Mouse (Mus musculus) intestine, embryonic 14.5 days (tissue): ENCODE measurements around the gene Sap25. TPM values are rescaled to one million over a fixed set of nuclear protein-coding genes. Genes with fewer than 3 reads are reported as not detected.

ENCODE experiments used
- ATAC-seq: fragments of 200-750 bp; cut with Nextera tagmentation; replicated peaks from 2 replicates; pipeline ENCODE4 v1.8.0; 2017; ENCODE audit warnings: low read depth, moderate number of reproducible peaks, moderate TSS enrichment, moderate library complexity; ENCODE audit not compliant: low FRiP score, low TSS enrichment
- DNase-seq: peaks from one replicate; pipeline ENCODE4 v3.0.0-alpha.2; 2018; ENCODE audit warnings: low spot score
- H3K27ac ChIP-seq: fragments of 300-500 bp; sonication (generic); 2 replicates; pipeline ENCODE4 v1.5.1; 2014; ENCODE audit warnings: low read depth, mild to moderate bottlenecking, control low read depth
- H3K27me3 ChIP-seq: fragments of 300-500 bp; sonication (generic); replicated peaks from 2 replicates; pipeline ENCODE4 v1.6.1; 2014; ENCODE audit warnings: low read length, control low read depth; ENCODE audit not compliant: control insufficient read depth, insufficient read depth
- H3K36me3 ChIP-seq: fragments of 300-500 bp; sonication (generic); 2 replicates; pipeline ENCODE4 v1.6.1; 2014; ENCODE audit warnings: low read length, control low read depth; ENCODE audit not compliant: control insufficient read depth, insufficient read depth
- H3K4me1 ChIP-seq: fragments of 300-500 bp; sonication (generic); replicated peaks from 2 replicates; pipeline ENCODE4 v1.6.1; 2014; ENCODE audit warnings: low read length, control low read depth, mixed read lengths; ENCODE audit not compliant: control insufficient read depth, insufficient read depth
- H3K4me2 ChIP-seq: fragments of 300-500 bp; sonication (generic); 2 replicates; pipeline ENCODE4 v1.6.1; 2014; ENCODE audit warnings: low read length
- H3K4me3 ChIP-seq: fragments of 300-500 bp; sonication (generic); 2 replicates; pipeline ENCODE4 v1.5.1; 2014; ENCODE audit warnings: low read depth, low read length, control low read depth, mixed read lengths
- H3K9ac ChIP-seq: fragments of 300-500 bp; sonication (generic); 2 replicates; pipeline ENCODE4 v1.6.1; 2014; ENCODE audit warnings: mild to moderate bottlenecking, low read length
- H3K9me3 ChIP-seq: fragments of 300-500 bp; sonication (generic); 2 replicates; pipeline ENCODE4 v1.6.1; 2016; ENCODE audit warnings: low read length, control low read depth; ENCODE audit not compliant: control insufficient read depth
- WGBS: fragments of 180-500 bp; shearing (Covaris S2); extraction: QIAGEN DNeasy Blood & Tissue Kit; methylation state at CpG from one replicate; pipeline ENCODE4 v1.1.7; 2014; 5-methylcytosine and 5-hydroxymethylcytosine counted together
- polyA plus RNA-seq: library from polyadenylated mRNA; unstranded; fragments of >200 nt; fragmentation: Nextera tagmentation; extraction: Ambion mirVana; gene quantifications from 2 replicates; pipeline ENCODE4 v1.2.1, GENCODE M21; 2014

Gene Sap25
- polyA plus RNA-seq, 1 experiment from 2014 or later = 6.9 TPM

GRCm38 (mm10) chr5:137677859-137678258 is 36.7 kb downstream of the Sap25 start:
- Histone ChIP-seq H3K4me3 (no peak overlapping the region), H3K9me3 (no peaks in the 10 kb centered on the region), H3K27ac (no peak overlapping the region), H3K9ac (no peak overlapping the region), H3K4me2 (no peak overlapping the region), H3K4me1 (peaks cover 5% of the 10 kb centered on the region; the same call in 1 of the 2 replicates), H3K36me3 (0 out of 2 replicates have a peak, but pooled peaks cover 6% of the 10 kb centered on the region), H3K27me3 (no peaks in the 10 kb centered on the region)
- WGBS = 91% methylated on average over 8 of the region's 8 CpGs
- no peak for DNase-seq
- no peak for ATAC-seq

DNA sequence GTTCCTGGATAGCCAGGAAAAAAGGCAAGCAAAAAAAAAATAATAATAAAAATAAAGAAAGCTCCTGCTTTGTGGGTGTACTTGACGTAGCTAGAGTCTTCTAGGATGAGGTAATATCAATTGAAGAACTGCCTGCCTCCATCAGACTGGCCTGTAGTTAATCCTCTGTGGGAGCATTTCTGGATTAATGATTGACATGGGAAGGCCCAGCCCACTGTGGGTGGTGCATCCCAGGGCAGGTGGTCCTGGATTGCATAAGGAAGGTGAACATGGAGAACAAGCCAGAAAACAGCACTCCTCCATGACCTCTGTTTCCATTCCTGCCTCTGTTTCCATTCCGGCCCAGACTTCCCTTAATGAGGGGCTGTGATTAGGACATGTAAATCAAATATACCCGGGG is 37.6 kb downstream of the Sap25 start:
- 0 out of 2 replicates have a peak, but pooled peaks cover 6% of the 10 kb centered on the region for H3K36me3 ChIP-seq
- no peak overlapping the region for H3K9ac ChIP-seq
- no peak overlapping the region for H3K4me3 ChIP-seq
- no peak overlapping the region for H3K27ac ChIP-seq
- ATAC-seq (no peak), DNase-seq (no peak)
- no peaks in the 10 kb centered on the region for H3K27me3 ChIP-seq
- no peak overlapping the region for H3K4me2 ChIP-seq
- no peaks in the 10 kb centered on the region for H3K9me3 ChIP-seq
- WGBS = 80% methylated on average over 3 of the region's 3 CpGs
- peaks cover 9% of the 10 kb centered on the region for H3K4me1 ChIP-seq

DNA sequence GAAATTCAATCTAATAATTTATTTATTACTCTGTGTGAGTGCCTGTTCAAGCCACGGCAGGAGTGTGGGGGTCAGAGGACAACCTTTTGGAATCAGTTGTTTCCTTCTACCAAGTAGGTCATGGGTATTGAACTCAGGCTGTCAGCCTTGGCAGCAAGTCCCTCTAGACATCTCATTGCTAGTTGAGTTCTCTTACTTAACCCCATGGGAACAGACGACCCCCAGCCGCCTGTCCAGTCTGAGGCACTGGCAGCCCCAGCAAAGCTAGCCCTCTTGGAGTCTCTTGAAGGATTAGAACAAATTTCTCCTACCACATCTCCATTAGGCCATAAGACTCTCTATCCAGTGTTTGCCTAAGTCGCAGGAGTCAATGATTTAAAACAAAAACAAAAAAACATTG is 38.6 kb downstream of the Sap25 start:
- Histone ChIP-seq H3K4me1 (peaks cover 9% of the 10 kb centered on the region), H3K4me2 (no peak overlapping the region), H3K27ac (no peak overlapping the region), H3K36me3 (0 out of 2 replicates have a peak, but pooled peaks cover 6% of the 10 kb centered on the region), H3K27me3 (no peaks in the 10 kb centered on the region), H3K9ac (no peak overlapping the region), H3K4me3 (no peak overlapping the region), H3K9me3 (no peaks in the 10 kb centered on the region)
- DNase-seq = no peak
- WGBS = 79% methylated on average over 4 of the region's 4 CpGs
- no peak for ATAC-seq

- no peaks in the 10 kb centered on the region for H3K27me3 ChIP-seq
- H3K27ac ChIP-seq = no peak overlapping the region
- no peak overlapping the region for H3K9ac ChIP-seq
- H3K36me3 ChIP-seq = 0 out of 2 replicates have a peak, but pooled peaks cover 6% of the 10 kb centered on the region
- ATAC-seq = no peak
- no peaks in the 10 kb centered on the region for H3K9me3 ChIP-seq
- no peak for DNase-seq
- 89% methylated on average over 6 of the region's 6 CpGs for WGBS
- peaks cover 9% of the 10 kb centered on the region for H3K4me1 ChIP-seq
- no peak overlapping the region for H3K4me3 ChIP-seq
- peak overlapping the region; percentile 85 for H3K4me2 ChIP-seq
Observed at GRCm38 (mm10) chr5:137682526-137682925, 41.4 kb downstream of the Sap25 start.

DNA sequence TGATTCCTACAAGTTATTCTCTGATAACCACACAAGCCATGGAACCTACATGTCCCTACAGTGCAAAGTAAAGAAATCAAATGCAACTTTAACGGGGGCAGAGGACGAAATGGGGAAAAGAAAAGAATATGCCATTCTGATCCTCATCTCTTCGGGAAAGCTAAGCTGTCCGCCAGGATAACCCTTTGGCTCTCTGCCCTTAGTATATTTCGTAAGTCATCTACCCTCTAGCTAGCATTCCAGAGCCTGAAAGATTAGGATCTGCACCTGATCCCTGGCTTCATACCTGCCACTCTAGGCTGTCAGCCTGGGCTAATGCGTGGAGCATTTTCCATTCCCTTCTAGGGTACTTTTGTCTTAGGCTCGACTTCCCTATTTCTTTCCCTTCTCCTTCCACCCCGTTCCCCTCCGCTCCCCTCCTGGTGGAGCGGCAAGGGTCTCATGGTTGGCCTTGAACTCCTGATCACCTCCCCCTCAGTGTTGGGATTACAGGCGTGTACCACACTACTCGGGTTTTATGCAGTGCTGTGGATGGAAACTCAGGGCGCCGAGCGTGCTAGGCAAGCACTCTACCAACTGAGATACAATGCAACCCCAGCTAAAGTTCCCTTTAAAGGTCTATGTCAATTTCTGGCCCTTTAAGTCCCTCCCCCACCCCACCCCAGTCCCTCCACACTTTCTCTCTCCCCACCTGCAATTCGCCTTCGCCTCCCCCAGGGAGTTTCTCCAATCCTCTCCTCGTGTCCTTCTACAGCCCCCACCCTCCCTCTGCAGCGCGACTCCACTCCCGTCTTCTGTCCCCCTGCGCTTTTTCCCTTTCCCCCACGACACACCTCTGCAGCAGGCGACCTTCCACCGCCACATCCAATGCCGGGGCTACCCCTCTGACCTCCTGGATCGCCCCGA is 42.5 kb downstream of the Sap25 start:
- Histone ChIP-seq H3K9ac (peak overlapping the region; percentile 56), H3K36me3 (0 out of 2 replicates have a peak, but pooled peaks cover 6% of the 10 kb centered on the region), H3K4me2 (peak overlapping the region; percentile 85), H3K4me1 (peaks cover 9% of the 10 kb centered on the region), H3K9me3 (no peaks in the 10 kb centered on the region), H3K4me3 (peak overlapping the region; percentile 63), H3K27ac (peak overlapping the region; percentile 54; the same call in 1 of the 2 replicates), H3K27me3 (no peaks in the 10 kb centered on the region)
- ATAC-seq = no peak; the same call in none of the 2 replicates
- 10% methylated on average over 28 of the region's 28 CpGs for WGBS
- DNase-seq = peak; percentile 58

DNA sequence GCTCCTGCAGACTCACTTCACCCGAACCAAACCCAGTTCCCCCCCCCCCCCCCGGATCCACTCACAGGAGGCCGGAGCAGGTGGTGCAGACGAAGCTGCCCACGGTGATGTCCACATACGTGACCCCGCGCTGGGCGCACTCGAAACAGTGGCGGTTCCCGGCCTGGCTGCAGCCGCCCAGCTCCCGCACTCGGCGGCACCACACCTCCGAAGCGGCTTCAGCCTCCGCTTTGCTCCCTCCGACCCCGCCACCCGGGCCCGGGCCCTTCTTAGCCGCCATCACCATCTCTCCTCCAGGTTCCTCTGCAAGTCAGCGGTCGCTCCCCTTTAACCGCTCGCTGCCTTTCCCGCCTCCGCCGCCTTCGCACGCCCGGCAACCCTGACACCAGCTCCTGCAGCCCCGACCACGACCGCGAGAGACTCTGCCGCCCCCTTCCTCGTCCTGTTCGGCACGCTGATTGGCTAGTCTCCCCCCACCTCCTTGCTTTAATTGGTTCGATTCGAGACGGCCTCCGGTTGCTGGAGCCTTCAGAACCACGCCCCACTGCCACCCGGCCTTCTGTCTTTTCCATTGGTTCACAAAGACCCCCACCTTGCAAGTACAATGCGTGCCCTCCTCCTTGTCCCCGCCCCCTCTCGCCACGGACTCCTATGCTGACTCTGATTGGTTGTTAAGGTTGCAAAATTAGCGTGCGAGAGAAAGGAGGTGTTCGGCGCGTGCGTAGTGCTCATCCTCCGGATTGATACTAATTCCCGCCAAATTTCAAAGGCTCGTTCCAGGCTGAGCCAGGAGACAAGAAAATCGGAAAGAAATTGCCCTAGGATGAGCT is 43.4 kb downstream of the Sap25 start, which contains the start of gene Agfg2:
Gene Agfg2, minus strand, starts transcription at position 433 of the 830 bp plus-strand sequence.
- Histone ChIP-seq H3K9ac (peak within 1 kb of the TSS; percentile 56), H3K4me2 (peak within 1 kb of the TSS; percentile 85), H3K27ac (peak within 1 kb of the TSS; percentile 54; the same call in 1 of the 2 replicates), H3K4me1 (peaks cover 9% of the 10 kb centered on the region), H3K27me3 (no peaks in the 10 kb centered on the region), H3K9me3 (no peaks in the 10 kb centered on the region), H3K36me3 (0 out of 2 replicates have a peak, but pooled peaks cover 6% of the 10 kb centered on the region), H3K4me3 (peak within 1 kb of the TSS; percentile 63)
- peak; percentile 98 for ATAC-seq
- under 1% methylated on average over 62 of the region's 62 CpGs for WGBS
- peak; percentile 94 for DNase-seq

- DNase-seq (no peak), ATAC-seq (no peak)
- Histone ChIP-seq H3K4me1 (peaks cover 9% of the 10 kb centered on the region), H3K9ac (no peak overlapping the region), H3K4me2 (no peak overlapping the region), H3K36me3 (0 out of 2 replicates have a peak, but pooled peaks cover 3% of the 10 kb centered on the region), H3K27ac (no peak overlapping the region), H3K27me3 (no peaks in the 10 kb centered on the region), H3K9me3 (no peaks in the 10 kb centered on the region), H3K4me3 (no peak overlapping the region)
- WGBS = 95% methylated on average over 3 of the region's 3 CpGs
Observed at GRCm38 (mm10) chr5:137685653-137686052, 44.5 kb downstream of the Sap25 start.

DNA sequence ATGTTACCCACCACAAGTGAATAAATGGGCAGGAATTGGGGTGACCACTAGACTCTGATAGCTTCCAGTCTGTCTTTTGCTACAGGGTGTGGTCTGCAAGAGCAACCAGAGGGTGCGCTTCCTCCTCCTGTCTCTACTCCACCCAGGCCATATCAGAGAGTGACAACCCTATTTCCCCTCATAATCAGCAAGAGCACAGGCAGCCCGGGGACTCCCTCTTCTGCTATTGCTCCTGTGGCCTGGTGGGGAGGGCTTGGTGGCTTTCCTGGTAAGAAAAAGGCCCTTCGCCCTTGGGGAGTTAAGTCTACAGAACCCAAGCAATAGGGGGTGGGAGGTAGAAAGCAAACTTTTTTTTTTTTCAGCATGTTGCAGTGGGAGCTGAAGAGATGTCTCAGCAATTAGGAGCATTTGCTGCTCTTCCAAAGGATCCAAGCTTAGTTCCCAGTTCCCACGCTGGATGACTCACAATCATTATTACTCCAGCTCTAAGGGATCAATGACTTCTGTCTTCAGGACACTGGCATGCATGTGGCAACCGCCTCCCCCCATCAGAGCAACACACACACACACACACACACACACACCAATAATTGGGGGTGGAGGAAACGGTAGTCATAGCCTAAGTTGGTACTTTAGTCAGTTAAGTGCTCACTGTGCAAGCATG is 45.1 kb downstream of the Sap25 start:
- WGBS = 70% methylated on average over 6 of the region's 6 CpGs
- no peak for DNase-seq

More for the DNA sequence above, 45.1 kb downstream of the Sap25 start:
- Histone ChIP-seq H3K4me2 (no peak overlapping the region), H3K27ac (no peak overlapping the region), H3K9me3 (no peaks in the 10 kb centered on the region), H3K9ac (no peak overlapping the region), H3K27me3 (no peaks in the 10 kb centered on the region), H3K36me3 (0 out of 2 replicates have a peak, but pooled peaks cover 2% of the 10 kb centered on the region), H3K4me1 (peaks cover 9% of the 10 kb centered on the region), H3K4me3 (no peak overlapping the region)
- no peak for ATAC-seq
